Mouse (Mus musculus) neural tube, embryonic 13.5 days (tissue): ENCODE data around the gene Inpp5e. TPM values are rescaled to one million over a fixed set of nuclear protein-coding genes. Genes with fewer than 3 reads are reported as not detected.
"Not testable (repeated sequence)": the region's sequence is repeated elsewhere in the genome, so short reads cannot be mapped to it uniquely, and the experiment has no call there.

ENCODE experiments used
- ATAC-seq: fragments of 200-750 bp; cut with Nextera tagmentation; 2 replicates; pipeline ENCODE4 v1.8.0; 2017; ENCODE audit warnings: low read depth, mild to moderate bottlenecking, moderate TSS enrichment, moderate library complexity
- H3K27ac ChIP-seq: fragments of 300-500 bp; sonication (generic); replicated peaks from 2 replicates; pipeline ENCODE4 v1.5.1; 2015; ENCODE audit warnings: moderate library complexity, mild to moderate bottlenecking, inconsistent platforms
- H3K27me3 ChIP-seq: fragments of 300-500 bp; sonication (generic); 2 replicates; pipeline ENCODE4 v1.6.1; 2015; ENCODE audit warnings: mild to moderate bottlenecking, inconsistent platforms
- H3K36me3 ChIP-seq: fragments of 300-500 bp; sonication (generic); 2 replicates; pipeline ENCODE4 v1.6.1; 2015; ENCODE audit warnings: mild to moderate bottlenecking, inconsistent platforms
- H3K4me1 ChIP-seq: fragments of 300-500 bp; sonication (generic); replicated peaks from 2 replicates; pipeline ENCODE4 v1.6.1; 2015; ENCODE audit warnings: inconsistent platforms
- H3K4me2 ChIP-seq: fragments of 300-500 bp; sonication (generic); 2 replicates; pipeline ENCODE4 v1.6.1; 2015; ENCODE audit warnings: inconsistent platforms, mild to moderate bottlenecking, moderate library complexity
- H3K4me3 ChIP-seq: fragments of 300-500 bp; sonication (generic); 2 replicates; pipeline ENCODE4 v1.5.1; 2015; ENCODE audit warnings: mild to moderate bottlenecking, inconsistent platforms
- H3K9ac ChIP-seq: fragments of 300-500 bp; sonication (generic); 2 replicates; pipeline ENCODE4 v1.6.1; 2015; ENCODE audit warnings: moderate library complexity, mild to moderate bottlenecking, inconsistent platforms
- H3K9me3 ChIP-seq: fragments of 300-500 bp; sonication (generic); 2 replicates; pipeline ENCODE4 v1.6.1; 2016; ENCODE audit warnings: inconsistent platforms
- WGBS: fragments of 180-500 bp; shearing (Covaris S2); methylation state at CpG from one replicate; pipeline ENCODE4 v1.1.7; 2015; 5-methylcytosine and 5-hydroxymethylcytosine counted together
- polyA plus RNA-seq: library from polyadenylated mRNA; unstranded; fragments of >200 nt; fragmentation: Nextera tagmentation; extraction: Ambion mirVana; gene quantifications from 2 replicates; pipeline ENCODE4 v1.2.1, GENCODE M21; 2015

Gene Inpp5e
- polyA plus RNA-seq, 1 experiment from 2014 or later = 25.5 TPM

DNA sequence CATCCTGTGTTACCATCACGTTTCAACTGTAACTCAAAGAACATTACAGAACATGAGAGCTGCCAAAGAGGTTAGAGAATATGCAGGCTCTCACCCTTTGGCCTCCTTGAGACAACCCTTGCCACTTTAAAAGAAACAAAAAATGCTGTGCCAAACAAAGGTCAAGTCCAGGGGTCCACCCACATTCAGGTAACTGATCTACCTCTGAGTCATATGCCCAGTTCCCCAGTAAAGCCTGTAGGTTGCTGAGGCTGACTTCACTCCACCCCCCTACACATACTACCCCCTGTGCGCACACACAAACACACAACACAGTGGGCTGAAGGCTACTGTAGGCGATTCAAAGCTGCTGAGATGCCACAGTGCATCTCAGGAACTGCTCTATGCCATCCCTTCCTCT lies 21.3 kb downstream of the Inpp5e start:
- Histone ChIP-seq H3K27me3 (no peaks in the 10 kb centered on the region), H3K9me3 (no peaks in the 10 kb centered on the region), H3K4me1 (peaks cover 26% of the 10 kb centered on the region), H3K4me3 (peak overlapping the region; percentile 91), H3K4me2 (peak overlapping the region; percentile 99), H3K36me3 (peaks cover 76% of the 10 kb centered on the region), H3K9ac (peak overlapping the region; percentile 93), H3K27ac (no peak overlapping the region)
- WGBS = 90% methylated on average over 3 of the region's 3 CpGs
- no peak for ATAC-seq

DNA sequence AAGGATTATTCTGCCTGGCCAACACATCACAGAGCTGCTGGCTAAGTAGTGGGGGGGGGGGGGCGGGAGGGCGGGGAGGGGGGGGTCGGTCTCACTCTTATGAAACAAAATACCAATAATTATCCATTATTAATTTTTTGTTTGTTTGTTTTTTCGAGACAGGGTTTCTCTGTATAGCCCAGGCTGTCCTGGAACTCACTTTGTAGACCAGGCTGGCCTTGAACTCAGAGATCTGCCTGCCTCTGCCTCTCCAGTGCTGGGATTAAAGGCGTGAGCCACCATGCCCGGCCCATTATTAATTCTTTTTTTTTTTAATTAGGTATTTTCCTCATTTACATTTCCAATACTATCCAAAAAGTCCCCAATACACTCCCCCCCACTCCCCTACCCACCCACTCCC lies 28.1 kb downstream of the Inpp5e start:
- Histone ChIP-seq H3K4me2 (peak overlapping the region; percentile 92), H3K9ac (peak overlapping the region; percentile 81), H3K4me1 (peaks cover 24% of the 10 kb centered on the region), H3K4me3 (peak overlapping the region; percentile 83), H3K27ac (peak overlapping the region; percentile 18; the same call in 1 of the 2 replicates), H3K36me3 (peaks cover 73% of the 10 kb centered on the region)
- WGBS = 34% methylated on average over 6 of the region's 6 CpGs
- not testable (repeated sequence) for H3K27me3 ChIP-seq, H3K9me3 ChIP-seq
- 0 out of 2 replicates have a peak, but pooled peaks have one; percentile 37 for ATAC-seq

DNA sequence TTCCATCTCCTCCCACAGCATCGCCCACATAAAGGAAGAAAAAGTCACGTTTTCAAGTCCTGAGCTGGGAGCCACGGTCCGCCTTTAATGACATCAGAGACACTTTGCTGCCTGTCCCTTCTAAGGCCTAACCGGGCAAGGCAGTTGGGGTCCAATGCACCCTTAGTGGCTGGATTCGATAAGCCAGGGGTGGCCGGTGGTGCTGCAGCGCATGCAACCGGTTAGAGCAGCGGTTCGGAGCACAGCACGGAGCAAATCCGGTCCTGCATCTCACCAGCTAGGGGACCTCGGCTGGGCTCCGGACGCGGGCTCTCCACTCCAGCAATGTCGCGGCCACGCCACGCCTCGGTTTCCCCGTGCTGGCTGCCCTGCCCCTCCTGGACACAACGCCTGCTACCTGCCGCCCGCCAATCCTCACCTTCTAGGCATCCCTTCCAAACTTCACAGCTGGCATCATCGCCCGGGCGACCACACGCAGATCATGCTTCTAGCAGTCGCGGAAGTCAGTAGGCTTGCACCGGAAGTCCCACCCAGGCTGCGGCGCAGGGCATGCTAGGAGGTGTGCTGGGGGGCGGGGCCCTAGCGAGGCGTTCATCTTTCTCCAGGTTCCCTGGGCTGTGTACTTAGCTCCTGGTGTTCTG lies 28.8 kb downstream of the Inpp5e start, which contains the start of gene Snapc4:
Gene Snapc4 (minus strand): TSS at position 523 of the 641 bp plus-strand sequence.
- peaks cover 73% of the 10 kb centered on the region for H3K36me3 ChIP-seq
- peaks cover 24% of the 10 kb centered on the region for H3K4me1 ChIP-seq
- peak within 1 kb of the TSS; percentile 92 for H3K4me2 ChIP-seq
- H3K9me3 ChIP-seq = no peaks in the 10 kb centered on the region
- peak; percentile 98 for ATAC-seq
- no peaks in the 10 kb centered on the region for H3K27me3 ChIP-seq
- peak within 1 kb of the TSS; percentile 81 for H3K9ac ChIP-seq
- peak within 1 kb of the TSS; percentile 49; the same call in 1 of the 2 replicates for H3K27ac ChIP-seq
- H3K4me3 ChIP-seq = peak within 1 kb of the TSS; percentile 83
- under 1% methylated on average over 38 of the region's 38 CpGs for WGBS

DNA sequence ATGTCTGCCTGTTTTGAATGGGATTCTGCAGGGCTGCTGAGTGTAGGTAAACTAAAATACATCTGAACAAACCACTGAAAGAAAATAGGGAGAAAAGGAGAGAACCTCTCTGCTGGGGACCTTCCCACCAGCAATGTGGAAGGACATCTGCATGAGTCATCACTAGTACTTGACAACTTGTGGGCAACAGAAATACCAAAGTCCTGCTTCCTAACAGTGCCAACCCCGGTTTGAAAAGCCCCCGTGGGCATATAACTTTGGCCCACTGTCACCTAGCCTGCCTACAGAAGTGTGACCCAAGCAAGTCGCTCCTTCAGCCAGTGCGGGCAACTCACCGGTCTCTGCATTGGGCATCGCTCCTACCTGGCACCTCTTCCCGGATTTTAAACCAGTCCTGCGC lies 36.6 kb downstream of the Inpp5e start:
- H3K27ac ChIP-seq = no peak overlapping the region
- no peak overlapping the region for H3K4me2 ChIP-seq
- H3K36me3 ChIP-seq = peaks cover 100% of the 10 kb centered on the region
- H3K4me3 ChIP-seq = no peak overlapping the region
- H3K4me1 ChIP-seq = no peaks in the 10 kb centered on the region
- no peak for ATAC-seq
- no peak overlapping the region for H3K9ac ChIP-seq
- no peaks in the 10 kb centered on the region for H3K27me3 ChIP-seq
- H3K9me3 ChIP-seq = no peaks in the 10 kb centered on the region
- WGBS = 97% methylated on average over 8 of the region's 8 CpGs

DNA sequence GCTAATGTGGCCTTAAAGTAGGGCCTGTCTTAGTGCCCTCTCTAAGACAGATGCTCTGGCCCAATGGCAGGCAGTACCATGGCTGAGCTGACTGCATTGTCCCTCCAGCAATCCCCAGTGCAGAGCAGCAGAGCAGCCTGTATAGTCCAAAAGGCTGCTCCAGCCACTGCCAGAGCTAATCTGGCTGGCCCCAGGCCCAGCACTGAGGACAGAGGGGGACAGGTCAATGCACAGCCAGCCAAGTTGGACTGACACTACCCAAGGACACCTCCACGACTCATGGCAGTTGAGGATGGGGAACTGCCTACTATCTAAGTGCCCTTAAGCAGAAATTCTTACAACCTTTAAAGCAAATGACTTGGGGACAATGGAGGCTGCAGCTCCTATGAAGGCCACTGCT lies 40.4 kb downstream of the Inpp5e start:
- no peak overlapping the region for H3K4me3 ChIP-seq
- no peaks in the 10 kb centered on the region for H3K9me3 ChIP-seq
- no peak overlapping the region for H3K4me2 ChIP-seq
- WGBS = 90% methylated on average over 1 of the region's 1 CpGs
- ATAC-seq = no peak
- no peaks in the 10 kb centered on the region for H3K27me3 ChIP-seq
- H3K36me3 ChIP-seq = peaks cover 100% of the 10 kb centered on the region
- no peak overlapping the region for H3K9ac ChIP-seq
- no peaks in the 10 kb centered on the region for H3K4me1 ChIP-seq
- no peak overlapping the region for H3K27ac ChIP-seq

DNA sequence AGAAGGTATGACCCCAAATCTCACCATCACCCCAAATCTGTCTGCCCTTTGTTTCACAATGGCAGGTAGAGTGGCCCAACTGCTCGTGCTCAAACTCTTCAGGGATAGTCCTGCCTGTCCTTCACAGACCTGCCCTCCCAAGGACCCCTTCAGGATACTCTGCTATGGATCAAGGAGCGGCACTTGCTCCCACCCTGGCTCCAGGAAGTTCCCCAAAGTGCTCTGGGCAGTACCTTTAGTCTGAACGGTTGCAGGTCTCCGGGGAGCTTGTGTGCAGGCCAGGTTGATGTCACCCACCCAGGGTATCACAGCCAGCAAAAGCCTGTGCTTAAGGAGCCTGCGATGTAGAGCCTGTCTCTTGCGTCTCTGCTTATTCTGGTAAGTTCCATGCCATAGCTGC lies 41.1 kb downstream of the Inpp5e start:
- H3K9ac ChIP-seq = no peak overlapping the region
- no peak overlapping the region for H3K27ac ChIP-seq
- no peak for ATAC-seq
- no peaks in the 10 kb centered on the region for H3K9me3 ChIP-seq
- no peaks in the 10 kb centered on the region for H3K27me3 ChIP-seq
- no peak overlapping the region for H3K4me3 ChIP-seq
- no peaks in the 10 kb centered on the region for H3K4me1 ChIP-seq
- H3K36me3 ChIP-seq = peaks cover 100% of the 10 kb centered on the region
- 93% methylated on average over 6 of the region's 6 CpGs for WGBS
- H3K4me2 ChIP-seq = no peak overlapping the region

DNA sequence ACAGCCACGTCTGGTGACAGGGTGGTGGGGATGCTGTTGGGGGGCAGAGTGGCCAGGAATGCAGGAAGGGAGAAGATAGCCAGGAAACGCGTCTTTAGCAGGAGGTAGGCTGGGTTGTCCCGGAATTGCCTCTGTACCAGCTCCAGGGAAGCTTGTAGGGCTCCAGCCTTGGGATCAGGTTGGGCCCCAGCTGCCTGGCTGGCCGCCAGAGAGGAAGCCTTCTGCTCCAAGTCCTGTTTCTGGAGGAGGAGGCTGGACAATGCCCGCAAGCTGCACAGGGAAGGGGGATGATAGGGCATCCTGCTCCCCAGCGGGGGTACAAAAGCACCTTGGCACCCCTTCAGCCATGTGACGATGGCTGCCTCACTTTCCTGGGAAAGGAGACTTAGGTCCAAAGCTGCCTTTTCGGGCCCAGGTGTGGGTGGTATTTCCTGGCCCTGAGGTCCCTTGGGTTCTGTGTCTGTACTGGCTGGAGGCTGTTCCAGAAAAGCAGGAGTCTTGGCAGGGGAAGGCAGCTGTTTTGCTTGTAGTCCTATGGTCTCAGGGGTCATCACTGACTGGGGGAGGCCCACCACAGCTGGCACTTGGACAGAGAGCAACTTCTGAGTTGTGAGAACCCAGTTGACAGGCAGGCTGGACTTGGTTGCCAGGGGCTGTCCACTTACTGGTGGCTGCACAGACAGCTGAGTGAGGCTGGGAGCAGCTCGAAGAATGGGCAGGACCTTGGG lies 44.1 kb downstream of the Inpp5e start:
- WGBS = 86% methylated on average over 10 of the region's 10 CpGs
- no peaks in the 10 kb centered on the region for H3K9me3 ChIP-seq
- no peak for ATAC-seq
- H3K9ac ChIP-seq = no peak overlapping the region
- H3K4me2 ChIP-seq = no peak overlapping the region
- H3K4me3 ChIP-seq = no peak overlapping the region
- H3K27me3 ChIP-seq = no peaks in the 10 kb centered on the region
- no peak overlapping the region for H3K27ac ChIP-seq
- peaks cover 80% of the 10 kb centered on the region for H3K36me3 ChIP-seq
- no peaks in the 10 kb centered on the region for H3K4me1 ChIP-seq

DNA sequence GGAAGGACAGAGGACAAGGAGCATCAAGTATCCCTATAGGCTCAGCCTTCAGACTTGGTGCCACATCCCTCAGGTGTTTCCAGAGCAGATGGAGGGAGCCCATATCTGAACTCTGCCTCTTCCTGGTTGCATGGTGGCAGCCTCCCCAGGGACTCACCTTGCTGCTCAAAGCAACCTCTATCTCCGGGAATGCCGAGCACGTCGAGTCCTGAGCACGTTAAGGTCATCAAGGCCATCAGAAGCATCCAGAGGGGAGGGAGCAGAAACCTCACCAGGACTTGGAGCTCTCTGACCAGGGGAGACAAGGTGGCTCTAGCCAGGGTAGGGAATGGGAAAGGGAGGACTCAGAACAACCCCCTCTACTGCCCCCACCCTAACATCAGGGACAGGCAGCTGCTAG lies 45.5 kb downstream of the Inpp5e start:
- Histone ChIP-seq H3K4me1 (no peaks in the 10 kb centered on the region), H3K36me3 (peaks cover 65% of the 10 kb centered on the region)
- whole genome bisulfite sequencing = 86% methylated on average over 5 of the region's 5 CpGs

DNA sequence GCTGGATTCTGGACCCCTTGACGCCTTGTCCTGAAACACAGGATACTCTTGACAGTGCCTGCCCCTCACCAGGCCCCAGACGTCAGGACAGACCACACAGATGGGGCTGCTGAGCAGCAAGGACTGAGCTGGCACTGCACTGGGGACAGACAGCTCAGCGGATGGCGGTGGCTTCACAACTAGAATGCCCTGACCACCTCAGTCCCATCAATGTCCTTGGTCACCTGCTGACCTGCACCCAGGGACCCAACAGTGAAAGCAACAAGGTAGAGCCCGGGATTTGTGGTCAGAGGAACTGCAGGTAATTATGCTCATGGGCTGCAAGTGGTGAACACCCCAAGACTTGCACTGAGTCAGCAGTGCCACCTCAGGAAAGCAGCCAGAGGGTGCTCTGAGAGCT lies 46.0 kb downstream of the Inpp5e start:
- Histone ChIP-seq H3K9ac (no peak overlapping the region), H3K4me2 (no peak overlapping the region), H3K27ac (no peak overlapping the region), H3K27me3 (no peaks in the 10 kb centered on the region), H3K36me3 (peaks cover 60% of the 10 kb centered on the region), H3K9me3 (no peaks in the 10 kb centered on the region), H3K4me1 (no peaks in the 10 kb centered on the region), H3K4me3 (no peak overlapping the region)
- ATAC-seq = no peak
- WGBS = 81% methylated on average over 5 of the region's 5 CpGs

More for the DNA sequence above, 45.5 kb downstream of the Inpp5e start:
- H3K27me3 ChIP-seq = no peaks in the 10 kb centered on the region
- no peak overlapping the region for H3K4me3 ChIP-seq
- H3K4me2 ChIP-seq = no peak overlapping the region
- no peaks in the 10 kb centered on the region for H3K9me3 ChIP-seq
- ATAC-seq = no peak
- no peak overlapping the region for H3K9ac ChIP-seq
- H3K27ac ChIP-seq = no peak overlapping the region

DNA sequence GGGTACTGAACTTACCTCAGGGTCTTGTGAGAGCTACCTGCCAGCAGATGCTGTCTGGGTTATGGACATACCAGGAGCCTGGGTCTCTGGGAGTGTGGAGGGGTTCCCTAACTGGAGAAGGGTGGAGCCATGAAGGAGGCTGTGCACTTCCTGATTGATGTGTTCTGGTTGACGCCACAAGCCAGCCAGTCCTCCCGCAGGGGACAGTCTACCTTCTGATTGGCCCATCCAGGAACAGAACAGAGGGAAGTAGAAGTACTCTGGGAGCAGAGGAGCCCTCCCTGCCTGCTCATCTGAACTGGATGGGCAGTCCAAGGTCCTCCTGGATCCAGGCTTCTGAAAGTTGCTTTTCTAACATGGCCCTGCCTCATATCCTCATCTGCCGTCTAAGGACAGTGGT lies 48.2 kb downstream of the Inpp5e start, which contains the start of gene Card9:
Gene Card9 (minus strand): TSS at position 147 of the 400 bp plus-strand sequence.
- H3K4me3 ChIP-seq = no peak within 1 kb of the TSS
- no peak for ATAC-seq
- no peak within 1 kb of the TSS for H3K27ac ChIP-seq
- H3K4me1 ChIP-seq = no peaks in the 10 kb centered on the region
- WGBS = 41% methylated on average over 3 of the region's 3 CpGs
- H3K9me3 ChIP-seq = no peaks in the 10 kb centered on the region
- H3K27me3 ChIP-seq = no peaks in the 10 kb centered on the region
- no peak within 1 kb of the TSS for H3K4me2 ChIP-seq
- H3K36me3 ChIP-seq = peaks cover 38% of the 10 kb centered on the region
- H3K9ac ChIP-seq = no peak within 1 kb of the TSS

DNA sequence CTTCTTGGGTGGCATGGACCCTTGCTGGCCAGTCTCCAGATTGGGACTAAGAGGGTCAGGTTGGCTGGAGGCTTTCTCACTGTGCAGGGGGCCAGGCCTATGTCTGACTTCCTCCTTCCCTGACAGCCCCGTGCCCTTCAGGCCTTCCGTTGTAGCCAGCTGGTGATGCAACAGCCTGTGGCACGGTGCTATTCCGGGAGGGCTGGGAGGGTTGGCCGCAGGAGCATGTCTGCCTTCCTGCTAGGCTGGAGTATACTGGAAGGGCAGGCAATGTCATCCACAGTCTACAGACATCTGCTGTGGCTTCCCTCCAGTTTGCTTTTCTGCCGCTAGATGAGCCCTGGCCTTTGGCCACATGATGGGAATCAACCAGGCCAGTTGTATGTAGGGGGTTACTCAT lies 49.0 kb downstream of the Inpp5e start:
- Histone ChIP-seq H3K4me1 (no peaks in the 10 kb centered on the region), H3K36me3 (peaks cover 36% of the 10 kb centered on the region), H3K27ac (no peak overlapping the region), H3K27me3 (no peaks in the 10 kb centered on the region), H3K4me2 (no peak overlapping the region), H3K4me3 (no peak overlapping the region), H3K9me3 (no peaks in the 10 kb centered on the region), H3K9ac (no peak overlapping the region)
- ATAC-seq = no peak
- WGBS = 86% methylated on average over 6 of the region's 6 CpGs

DNA sequence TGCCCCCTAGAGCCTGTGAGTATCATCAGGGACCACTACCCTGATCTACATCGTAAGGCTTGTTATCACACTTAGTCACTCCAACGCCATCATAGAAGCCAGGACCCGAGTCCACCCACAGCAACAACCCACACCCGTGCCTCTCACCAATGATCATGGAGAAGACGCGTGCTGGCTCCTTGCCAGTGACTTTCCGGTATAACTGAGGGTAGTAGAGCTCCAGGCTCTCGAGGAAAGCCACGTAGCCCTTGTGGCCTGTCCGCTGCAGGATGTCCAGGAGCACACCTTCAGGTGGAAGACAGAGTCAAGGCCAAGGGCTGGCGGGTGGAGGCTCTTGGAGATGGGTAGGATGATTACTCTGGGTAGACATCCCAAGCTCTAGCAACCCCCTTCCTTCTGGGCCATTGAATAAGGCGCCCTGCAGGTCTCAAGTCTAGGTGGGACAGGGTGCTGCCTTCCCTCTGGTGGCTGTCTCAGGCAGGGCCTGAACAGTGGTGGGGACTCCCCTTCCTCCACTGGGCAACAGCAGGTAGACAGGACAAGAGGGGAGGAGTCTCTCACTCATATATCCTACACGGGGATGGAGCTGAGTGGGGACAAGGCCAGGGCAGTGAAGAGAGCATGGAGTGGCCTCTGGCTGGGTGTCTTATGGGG lies 50.2 kb downstream of the Inpp5e start:
- Histone ChIP-seq H3K4me1 (no peaks in the 10 kb centered on the region), H3K4me2 (no peak overlapping the region), H3K9me3 (no peaks in the 10 kb centered on the region), H3K4me3 (no peak overlapping the region), H3K9ac (no peak overlapping the region), H3K27ac (no peak overlapping the region), H3K27me3 (no peaks in the 10 kb centered on the region), H3K36me3 (peaks cover 24% of the 10 kb centered on the region)
- ATAC-seq = no peak
- WGBS = 91% methylated on average over 13 of the region's 13 CpGs
